Mouse (Mus musculus) neural tube, embryonic 10.5 days (tissue): ENCODE measurements around the gene Wnk4.

Experiments used
- DNase-seq: peaks from one replicate; pipeline ENCODE4 v3.0.0-alpha.2; 2017; ENCODE audit warnings: low spot score; ENCODE audit errors: extremely low spot score

Gene Wnk4

DNA sequence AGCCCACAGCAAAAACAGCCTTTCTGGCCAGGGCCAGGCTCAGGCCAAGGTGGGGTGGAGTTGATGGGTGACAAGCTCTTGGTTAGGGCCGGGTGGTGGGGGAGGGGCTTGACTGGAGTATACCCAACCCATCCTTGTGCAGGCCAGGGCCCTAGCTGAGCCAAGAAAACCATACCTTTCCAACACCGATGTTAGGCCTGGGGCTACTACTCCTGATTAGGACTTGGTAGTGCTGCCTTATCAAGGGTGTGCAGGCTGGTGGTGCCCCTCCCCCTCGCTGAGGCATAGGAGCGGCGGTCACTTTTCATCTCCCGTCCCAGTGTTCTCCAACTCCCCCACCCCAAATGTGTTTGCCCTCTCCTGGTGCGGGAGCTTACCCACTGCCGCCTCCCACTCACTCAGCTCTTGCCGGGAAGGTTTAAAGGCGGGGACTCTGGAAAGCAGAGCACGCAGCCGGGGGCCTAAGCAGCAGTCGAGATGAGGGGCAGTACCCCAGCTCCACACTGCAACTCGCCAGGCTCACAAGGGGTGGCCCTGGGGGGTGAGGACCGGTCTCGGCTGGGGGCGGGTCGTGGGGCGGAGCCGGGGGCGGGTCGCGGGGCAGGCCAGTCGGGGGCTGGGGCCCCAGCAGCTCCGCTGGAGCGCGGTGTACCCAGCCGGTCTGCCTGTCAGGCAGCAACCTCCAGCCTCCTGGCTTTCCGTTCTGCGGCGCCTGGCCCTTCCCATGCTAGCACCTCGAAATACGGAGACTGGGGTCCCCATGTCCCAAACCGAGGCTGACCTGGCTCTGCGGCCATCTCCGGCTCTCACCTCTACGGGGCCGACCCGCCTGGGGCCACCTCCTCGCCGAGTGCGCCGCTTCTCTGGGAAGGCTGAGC lies at the start of gene Wnk4:
Gene Wnk4 (plus strand): TSS at position 620 of the 878 bp plus-strand sequence.
- DNase-seq: peak; percentile 82

DNA sequence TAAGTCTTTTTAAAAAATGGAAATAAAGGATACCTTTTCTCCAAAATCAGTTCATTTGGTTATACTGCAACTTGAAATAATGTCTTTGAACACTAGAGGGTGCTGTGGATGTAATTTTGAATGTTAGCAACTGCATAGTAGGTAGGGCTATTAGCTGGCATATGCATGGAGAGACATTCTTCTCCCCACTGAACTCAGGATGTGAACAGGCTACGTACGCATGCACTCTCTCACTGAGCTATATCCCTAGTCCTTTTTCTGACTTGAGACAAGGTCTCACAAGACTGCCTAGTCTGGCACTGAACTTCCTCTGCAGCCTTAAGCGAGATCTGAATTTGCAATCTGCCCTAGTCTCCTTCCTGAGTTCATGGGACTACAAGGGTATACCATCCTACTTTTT lies 48.4 kb upstream of the Wnk4 start:
- peak; percentile 36 for DNase-seq

DNA sequence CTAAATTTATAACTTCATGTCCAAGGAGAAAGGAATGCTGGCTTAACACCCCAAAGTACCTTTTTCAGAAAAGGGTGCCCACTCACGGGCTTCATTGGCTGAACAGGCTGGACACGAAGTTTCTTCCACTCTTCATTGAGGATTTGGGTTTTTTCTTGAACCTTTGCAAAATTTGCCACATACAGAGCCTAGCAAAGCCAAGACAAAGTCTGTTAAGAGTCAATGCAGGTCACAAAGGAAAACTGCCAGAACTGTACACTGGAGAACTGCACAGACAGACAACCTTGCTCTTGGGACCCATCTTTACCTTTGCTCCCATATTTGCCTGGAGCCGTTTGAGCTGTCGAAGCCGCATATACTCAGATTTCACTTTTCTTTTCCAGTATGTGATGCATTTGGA lies 43.4 kb upstream of the Wnk4 start:
- DNase-seq: no peak

DNA sequence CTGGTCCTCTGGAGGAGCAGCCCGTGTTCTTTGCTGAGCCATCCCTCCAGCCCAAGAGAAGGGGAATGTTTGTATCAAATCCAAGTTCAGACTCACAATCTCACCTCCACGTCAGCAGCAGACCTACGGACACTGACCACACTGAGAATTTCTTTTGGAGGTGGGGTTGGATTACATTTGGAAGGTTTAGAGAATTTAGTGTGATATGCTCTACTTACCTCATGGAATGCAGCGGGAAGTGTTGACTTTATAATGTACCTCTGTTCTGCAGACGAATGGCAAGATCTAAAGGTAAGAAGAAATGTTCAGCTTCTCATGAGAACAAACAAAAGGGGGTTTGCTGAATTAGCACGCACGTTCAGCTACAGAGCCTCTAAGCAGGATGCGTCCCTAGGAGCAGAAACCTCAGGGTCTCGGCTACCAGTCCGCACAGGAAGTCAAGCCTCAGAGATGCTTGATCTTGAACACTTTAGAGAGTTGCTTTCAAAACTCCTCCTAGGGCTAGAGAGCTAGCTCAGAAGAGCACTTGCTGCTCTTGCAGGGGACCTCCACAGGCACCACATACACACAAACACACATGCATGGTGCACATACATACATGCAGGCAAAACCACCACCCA lies 41.8 kb upstream of the Wnk4 start:
- DNase-seq: no peak

DNA sequence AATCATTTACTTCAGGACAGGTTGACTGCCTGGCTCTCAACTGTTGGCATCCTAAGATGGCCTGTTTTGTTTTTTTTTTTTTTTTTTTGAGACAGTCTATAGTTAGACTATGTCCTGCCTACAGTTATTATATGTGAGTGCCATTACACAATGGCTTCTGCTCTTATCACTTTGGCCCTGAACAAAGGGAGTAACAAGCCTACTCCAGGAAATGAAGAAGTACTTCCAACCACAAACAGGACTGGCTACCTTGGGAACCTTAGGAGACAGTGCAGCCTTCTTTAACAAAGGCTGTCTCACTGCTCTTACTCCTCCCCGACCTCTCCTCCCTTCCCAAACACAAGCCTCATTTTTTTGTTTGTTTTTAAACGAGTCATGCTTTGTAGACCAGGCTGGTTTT lies 39.5 kb upstream of the Wnk4 start:
- no peak for DNase-seq

DNA sequence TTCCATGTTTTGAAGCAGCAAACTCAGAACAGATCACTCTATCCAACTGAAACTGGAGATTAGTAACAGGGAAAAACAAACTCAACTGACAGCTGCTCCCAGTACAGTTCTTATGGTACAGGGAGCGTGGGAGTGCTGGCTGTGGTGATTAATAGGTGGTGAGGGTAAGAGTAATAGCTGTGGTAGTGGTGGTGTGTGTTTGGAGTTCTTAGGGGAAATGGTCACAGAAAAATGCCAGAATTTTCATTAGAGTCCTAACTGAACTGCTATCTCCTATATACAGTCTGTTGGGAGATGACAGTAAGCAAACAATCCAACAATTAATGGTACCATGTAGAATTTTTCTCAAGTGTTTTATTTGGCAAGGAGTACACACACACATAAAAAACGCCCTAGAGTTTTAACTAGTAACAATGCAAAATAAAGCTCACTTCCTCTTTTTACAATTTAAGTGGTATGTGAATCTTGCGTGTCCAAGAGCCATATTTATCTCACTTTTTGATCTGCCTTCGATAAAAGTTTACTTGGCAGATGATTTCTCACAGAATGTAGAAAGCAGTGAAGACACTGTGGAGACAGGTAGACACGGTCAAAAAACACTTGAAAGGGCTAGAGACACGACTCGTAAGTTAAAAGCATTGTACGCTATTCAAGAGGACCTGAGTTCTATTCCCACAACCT lies 38.9 kb upstream of the Wnk4 start:
- no peak for DNase-seq

DNA sequence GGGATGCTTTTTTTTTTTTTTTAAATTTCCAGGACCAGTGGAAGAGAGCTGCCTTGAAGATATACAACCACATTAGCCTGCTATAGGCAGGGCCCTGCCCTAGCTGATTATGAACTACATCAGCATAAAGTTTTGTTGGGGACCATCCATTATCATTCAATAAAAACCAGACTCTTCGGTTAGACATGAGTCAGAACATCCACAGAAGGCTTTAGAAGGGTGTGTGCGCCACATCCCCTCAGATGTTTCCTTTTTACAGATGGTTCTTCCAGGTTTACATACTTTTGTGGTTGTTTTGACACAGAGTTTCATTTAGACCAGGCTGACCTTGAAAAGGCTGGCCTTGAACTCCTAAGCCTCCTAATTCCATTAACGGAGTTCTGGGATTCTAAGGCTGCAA lies 36.0 kb upstream of the Wnk4 start:
- DNase-seq: no peak

DNA sequence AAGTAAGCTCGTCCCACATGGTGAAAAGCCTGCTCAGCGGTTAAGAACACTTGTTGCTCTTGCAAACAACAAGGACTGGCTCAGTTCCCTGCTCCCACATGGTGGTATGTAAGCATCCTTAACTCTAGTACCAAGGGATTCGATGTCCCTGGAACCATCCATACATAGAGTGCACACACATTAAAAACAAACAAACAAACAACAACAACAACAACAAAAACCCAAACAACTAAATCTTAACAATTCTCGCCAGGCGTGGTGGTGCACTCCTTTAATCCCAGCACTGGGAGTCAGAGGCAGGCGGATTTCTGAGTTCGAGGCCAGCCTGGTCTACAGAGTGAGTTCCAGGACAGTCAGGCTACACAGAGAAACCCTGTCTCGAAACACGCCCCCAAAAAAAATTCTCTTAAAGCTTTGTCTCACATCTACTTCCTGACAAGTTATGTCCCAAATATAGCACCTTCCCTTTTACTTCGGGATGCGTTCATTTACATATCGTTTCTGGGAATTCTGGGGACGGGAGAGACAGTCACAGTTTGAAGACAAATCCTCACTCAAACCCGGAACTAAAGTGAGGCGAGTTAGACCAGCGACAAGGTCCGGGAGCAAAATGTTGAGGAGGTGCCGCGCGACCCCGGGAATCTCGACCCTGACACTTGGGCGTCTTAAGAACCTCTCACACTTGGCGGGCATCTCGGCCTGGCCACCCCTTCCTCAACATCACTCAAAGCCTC lies 34.9 kb upstream of the Wnk4 start:
- no peak for DNase-seq

DNA sequence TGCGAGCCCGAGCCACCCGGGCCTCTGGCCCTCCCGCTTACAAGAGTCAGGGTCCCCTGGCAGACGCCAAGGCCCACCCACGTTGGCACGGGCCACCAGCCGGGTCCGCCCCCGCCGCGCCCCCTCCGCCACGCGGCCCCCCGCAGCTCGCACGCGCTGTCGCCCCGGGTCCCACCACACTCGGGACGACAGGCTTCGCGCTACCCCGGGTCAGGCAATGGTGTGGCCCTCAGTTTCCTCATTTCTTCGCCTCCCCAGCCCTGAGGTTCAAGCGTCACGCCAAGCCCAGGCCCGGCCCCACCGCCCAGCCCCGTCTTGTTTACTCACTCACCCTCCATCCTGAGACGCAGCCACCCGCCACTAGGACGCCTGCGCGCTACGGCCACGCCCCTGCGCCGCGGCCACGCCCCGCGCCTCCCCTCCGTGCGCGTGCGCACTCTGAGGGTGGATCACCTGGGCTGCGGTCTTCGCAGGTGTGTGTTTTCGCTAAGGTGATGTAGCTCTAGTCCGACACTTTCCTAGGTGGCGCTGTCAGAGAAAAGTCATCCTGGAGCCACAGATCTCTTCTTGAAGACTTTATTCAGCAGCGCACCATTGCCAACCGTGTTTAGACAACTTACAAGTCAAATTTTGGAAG lies 34.2 kb upstream of the Wnk4 start, which contains the start of gene Ezh1:
Gene Ezh1 (minus strand): TSS at position 399 of the 637 bp plus-strand sequence.
- peak; percentile 88 for DNase-seq

DNA sequence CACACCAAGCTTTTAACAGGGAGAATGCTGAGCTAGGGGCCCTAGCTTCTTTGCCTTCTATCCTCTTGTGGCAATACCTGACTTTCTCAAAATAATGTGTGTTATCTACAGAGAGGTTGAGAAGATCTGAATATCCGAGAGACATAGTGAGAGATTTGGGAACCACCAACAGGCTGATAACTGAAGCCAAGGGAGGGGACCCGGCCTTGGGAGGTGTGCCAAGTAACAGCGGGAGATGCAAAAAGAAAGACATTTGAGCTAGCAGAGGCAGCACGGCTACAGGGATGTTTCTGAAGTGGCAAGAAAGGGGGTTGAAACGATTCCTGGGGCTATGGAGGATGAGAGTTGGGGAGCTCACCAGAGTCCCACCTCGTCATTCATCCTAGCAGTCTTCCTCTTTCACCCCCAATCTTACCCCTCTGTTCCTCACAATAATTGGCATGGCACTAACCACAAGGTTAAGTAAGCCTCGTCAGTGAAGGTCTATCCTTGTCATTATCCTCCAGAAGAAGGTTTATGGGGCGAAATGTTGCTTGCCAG lies 30.9 kb upstream of the Wnk4 start:
- no peak for DNase-seq

DNA sequence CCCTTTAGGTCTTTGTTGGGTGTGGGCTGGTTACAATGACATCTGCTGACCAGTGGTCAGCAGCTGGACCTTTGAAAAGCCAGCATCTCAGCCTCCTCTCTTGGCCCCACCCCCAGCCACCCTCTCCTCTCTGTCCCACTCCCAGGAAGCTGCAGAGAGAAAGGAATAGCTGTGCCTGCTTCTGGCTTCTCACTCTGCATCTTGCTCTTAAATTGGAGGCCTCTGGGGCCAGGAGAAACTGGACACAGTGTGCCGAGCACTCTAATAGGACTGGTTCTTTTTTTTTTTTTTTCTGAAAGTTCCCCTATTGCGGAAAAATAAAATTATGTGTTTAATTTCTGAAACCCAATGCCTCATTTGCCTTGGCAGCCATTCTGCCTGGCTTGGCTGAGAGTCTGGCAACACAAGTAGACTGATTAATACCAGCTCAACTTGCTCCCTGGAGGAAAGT lies 30.3 kb upstream of the Wnk4 start:
- no peak for DNase-seq

DNA sequence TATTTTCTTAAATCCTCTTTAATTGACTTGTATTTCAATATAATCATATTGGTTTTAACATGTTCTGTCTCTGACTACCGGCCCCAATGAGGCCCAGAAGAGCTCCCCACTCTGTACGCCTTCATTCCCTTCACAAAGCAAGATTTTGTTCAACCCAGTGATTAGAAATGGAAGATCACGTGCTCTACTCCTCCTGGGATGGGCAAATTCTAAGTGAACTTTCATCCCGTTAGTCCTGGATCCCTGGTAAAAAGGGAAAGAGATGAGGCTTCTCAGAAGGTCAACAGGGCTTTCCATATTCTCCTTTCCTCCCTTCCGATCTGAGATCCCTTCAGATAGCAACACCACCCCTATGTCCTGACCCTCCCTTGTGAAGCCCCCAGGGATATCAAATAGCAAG lies 29.8 kb upstream of the Wnk4 start:
- DNase-seq: no peak

DNA sequence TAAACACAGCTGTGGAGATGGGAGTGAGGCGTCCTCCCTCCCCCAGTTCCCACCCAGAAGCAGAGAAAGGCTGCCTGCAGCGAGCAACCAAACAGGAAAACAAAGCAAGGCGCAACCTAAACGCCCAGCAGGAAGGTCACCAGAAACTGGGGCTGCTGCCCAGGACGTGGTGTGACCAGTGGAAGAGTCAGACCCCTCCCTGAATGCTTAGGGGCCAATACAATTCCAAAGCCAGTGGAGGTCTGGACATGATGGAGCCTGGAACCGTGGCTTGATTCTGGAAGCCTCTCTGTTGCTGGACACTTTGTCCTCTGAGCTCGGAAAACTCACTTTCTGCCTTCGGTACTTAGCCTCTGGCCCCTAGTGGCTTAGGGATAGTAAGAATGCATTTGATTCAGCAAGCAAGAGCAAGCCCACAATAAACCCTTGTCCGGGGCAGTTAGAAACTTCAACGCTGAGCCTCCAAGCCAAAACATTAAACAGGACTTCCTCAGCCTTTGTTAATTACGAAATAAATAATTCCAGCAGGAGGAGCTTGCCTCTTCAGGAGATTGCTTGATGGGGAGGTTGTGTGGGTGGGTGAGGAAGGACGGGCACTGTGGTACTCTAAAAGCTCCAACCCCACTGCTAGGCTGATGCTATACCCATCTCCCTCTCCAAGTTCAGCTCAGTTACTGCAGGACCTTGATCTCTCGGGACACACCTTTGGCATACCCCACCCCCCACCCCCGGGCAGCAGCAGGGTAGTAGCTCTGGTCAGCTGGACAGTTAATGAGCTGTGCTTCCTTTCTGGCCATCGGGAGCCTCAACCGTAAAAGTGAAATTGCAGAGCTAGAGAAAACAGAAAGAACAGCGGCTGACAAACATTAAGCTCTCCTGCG lies 29.1 kb upstream of the Wnk4 start:
- DNase-seq: peak; percentile 42

DNA sequence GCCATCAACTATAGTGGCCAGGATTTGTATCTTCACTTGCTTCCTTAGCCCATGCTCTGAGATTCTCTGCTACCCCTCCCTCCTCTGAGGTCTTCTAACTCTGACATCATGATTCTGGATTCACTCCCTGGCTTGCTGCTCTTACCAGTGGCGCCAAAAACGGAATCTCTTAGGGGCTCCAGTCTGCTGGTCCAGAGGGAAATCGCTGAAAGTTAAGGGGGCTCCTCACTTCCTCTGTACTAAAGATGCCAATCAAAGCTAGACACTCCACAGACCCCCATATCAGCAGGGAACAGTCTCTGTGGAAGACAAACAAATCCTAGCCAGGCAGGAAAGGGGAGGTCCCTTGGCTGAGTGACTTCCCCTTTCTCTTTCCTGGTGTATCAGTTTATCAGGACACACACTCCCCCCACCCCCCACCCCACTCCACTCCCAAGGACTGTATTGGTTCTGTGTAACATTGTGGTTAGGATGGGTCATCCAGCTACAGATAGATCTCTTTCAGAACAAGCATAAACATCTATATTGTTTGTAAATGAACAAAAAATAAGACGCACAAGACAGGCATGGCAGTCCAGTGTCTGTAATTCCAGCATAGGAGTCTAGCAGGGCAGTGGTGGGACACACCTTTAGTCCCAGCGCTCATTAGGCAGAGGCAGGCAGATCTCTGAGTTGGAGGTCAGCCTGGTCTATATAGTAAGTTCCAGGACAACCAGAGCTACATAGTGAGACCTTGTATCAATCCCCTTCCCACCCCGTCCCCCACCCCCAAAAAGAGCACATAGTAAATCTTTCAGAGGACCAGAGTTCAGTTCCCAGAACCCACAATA lies 28.1 kb upstream of the Wnk4 start:
- no peak for DNase-seq

DNA sequence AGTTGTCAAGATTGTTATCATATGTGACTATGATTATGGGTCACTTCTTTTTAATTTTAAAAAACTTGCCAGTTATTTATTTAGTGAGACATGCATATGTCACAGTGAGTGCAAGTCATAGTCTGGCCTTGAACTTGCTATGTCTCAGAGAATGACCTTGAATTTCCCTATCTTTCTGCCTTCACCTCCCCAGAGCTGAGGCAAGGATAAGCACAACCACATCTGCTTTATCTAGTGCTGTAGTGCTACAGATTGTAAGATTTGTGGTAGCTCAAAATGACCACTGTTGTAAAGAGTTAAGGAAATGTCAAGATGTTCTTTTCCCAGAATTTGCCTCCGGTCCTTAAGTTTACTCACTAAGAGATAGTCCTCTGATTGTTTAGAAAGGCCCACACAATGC lies 27.1 kb upstream of the Wnk4 start:
- no peak for DNase-seq

DNA sequence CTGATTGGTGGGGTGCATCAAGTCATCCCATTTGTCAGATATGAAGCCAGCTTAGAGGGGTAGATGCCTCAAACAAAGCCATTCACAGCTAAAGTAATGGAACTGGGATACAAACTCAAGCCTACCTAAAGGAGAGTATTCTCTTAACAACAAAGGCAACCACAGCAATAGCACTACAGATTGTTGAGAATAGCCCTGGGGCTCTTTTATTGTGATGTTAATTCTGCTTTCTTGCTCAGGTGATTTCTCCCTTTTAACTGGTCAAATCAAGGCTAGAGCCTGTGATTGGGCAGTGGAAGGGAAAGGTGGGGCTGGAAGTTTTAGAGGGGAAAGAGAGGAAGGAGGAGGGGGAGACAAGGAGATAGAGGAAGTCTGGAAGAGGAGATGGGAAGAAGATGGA lies 26.2 kb upstream of the Wnk4 start:
- no peak for DNase-seq

DNA sequence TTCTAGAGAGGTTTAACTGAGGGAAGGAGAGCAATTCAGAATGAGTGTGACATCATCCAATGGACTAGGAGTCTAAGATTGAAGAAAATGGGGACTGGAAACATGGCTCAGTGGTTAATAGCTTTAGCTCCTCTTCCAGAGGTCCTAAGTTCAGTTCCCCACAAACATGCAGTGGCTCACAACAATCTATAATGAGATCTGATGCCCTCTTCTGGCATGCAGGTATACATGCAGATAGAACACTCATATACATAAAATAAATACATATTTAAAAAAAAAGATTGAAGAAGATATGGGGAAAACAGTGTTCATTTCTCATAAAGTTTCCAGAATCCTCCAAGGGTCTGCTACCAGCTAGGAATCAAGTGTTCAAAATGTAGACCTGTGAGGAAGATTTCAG lies 24.9 kb upstream of the Wnk4 start:
- DNase-seq: no peak

DNA sequence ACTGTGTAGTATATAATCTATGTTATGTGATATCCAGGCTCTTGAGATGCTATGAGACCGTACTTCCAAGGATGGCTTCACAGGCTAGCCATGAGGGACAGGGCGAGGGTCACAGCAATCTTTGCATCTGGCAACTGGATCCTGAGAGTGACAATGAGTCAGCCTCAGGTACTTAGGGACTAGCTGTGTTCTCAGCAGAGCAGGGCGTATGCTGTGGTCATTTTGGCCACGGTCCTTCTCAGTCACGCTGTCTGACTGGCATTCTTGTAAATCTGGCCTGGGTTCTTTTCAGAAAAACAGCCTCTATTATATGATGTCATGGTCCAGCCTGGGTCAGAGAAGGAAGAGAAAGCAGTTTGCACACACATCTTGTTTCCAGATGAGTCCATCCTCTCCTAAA lies 23.6 kb upstream of the Wnk4 start:
- no peak for DNase-seq

DNA sequence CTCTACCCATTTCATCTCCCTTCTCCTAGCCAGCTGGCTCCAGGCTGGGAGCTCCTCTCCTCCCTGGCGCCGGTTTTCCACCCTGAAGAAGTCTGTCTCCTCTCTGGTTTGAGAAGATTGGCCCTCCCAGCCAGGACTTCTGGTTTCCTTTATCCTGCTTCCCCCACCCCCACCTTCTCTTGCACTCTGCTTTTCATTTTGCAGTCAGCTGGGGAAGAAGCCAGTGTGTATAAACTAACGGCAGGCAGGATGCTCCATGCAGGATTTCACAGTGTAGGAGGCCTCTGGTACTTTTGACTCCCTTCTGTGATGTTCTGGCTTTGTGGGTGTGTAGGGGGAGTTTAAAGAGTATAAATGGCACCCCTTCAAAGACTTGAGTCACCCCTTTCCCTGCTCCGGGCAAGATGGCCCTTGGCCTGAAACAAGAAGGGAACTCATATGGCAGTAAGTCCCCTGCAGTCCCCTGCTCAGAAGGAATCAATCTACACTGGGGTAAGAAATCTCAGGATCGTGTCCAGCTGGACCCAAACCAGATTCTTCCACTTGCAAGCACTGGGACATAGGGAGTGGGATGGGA lies 22.2 kb upstream of the Wnk4 start:
- DNase-seq: no peak
